9 mouse cellular contexts compared by ENCODE assay signal in genomic region chr11:45805312-45805772, GRCm38 (mm10). TPM values are rescaled to one million over a fixed set of nuclear protein-coding genes. Genes with fewer than 3 reads are reported as not detected.
DNase-seq lines count a peak whose midpoint lies in the region; ATAC-seq and TF ChIP-seq lines count a peak whose summit lies in the region.
"Had no signal": no experiment of that assay in that cellular context is flagged by ENCODE, and none has a peak within 500 bp of the region (broad histone marks: within the 10 kb centered on the region; RNA-seq: fewer than 3 reads in every experiment).

No protein-coding gene starts in this region.

- DNase-seq in G1E (ENCODE audit: low spot score), result peak; percentile 81
- peak; percentile 18 for DNase-seq in adrenal gland, adult 8-10 months
- peak; percentile 3 for DNase-seq in heart, postnatal 25 days (ENCODE audit: low spot score)
- peak; percentile 65 for DNase-seq in liver, postnatal 0 days
- no peak for DNase-seq in layer of hippocampus, postnatal 36 days
- DNase-seq in thymus, postnatal 14 days, result no peak
- DNase-seq in gastrocnemius, postnatal 36 days, result no peak

- H3K27ac ChIP-seq in liver, postnatal 0 days (ENCODE audit: low read depth), result peak overlapping the region; percentile 86
- H3K27ac ChIP-seq in forebrain, embryonic 15.5 days (replicated peaks), result no peak overlapping the region
- H3K27ac ChIP-seq: neural tube, embryonic 13.5 days had no signal

- no peak for TF ChIP-seq CTCF in G1E (IDR thresholded peaks at IDR 0.05; ENCODE audit: low read depth, low read length)
- TF ChIP-seq CTCF in liver, postnatal 0 days (IDR thresholded peaks at IDR 0.05; ENCODE audit: low read depth), result no peak

- ATAC-seq in G1E (ENCODE audit: extremely low read depth, insufficient number of reproducible peaks, low FRiP score, poor library complexity, severe bottlenecking), result peak; percentile 94
- peak; percentile 97 for ATAC-seq in liver, postnatal 0 days
- no peak for ATAC-seq in forebrain, embryonic 15.5 days (replicated peaks)

- H3K36me3 ChIP-seq in G1E (replicated peaks), result no peaks in the 10 kb centered on the region
- H3K36me3 ChIP-seq in liver, postnatal 0 days (replicated peaks; ENCODE audit: insufficient read depth, low read length), result no peaks in the 10 kb centered on the region
- no peaks in the 10 kb centered on the region for H3K36me3 ChIP-seq in forebrain, embryonic 15.5 days
- H3K36me3 ChIP-seq: neural tube, embryonic 13.5 days had no signal

- H3K4me2 ChIP-seq in liver, postnatal 0 days (ENCODE audit: low read depth, low read length), result peak overlapping the region; percentile 55; the same call in 1 of the 2 replicates
- H3K4me2 ChIP-seq in forebrain, embryonic 15.5 days (replicated peaks), result no peak overlapping the region
- H3K4me2 ChIP-seq: neural tube, embryonic 13.5 days had no signal

- 31% methylated on average over 6 of the region's 6 CpGs for WGBS in liver, postnatal 0 days (ENCODE audit: insufficient replicate concordance)
- 83% methylated on average over 6 of the region's 6 CpGs for WGBS in forebrain, embryonic 15.5 days

- no peaks in the 10 kb centered on the region for H3K9me3 ChIP-seq in G1E (replicated peaks)
- H3K9me3 ChIP-seq in liver, postnatal 0 days (ENCODE audit: low read length), result no peaks in the 10 kb centered on the region
- H3K9me3 ChIP-seq in forebrain, embryonic 15.5 days, result no peaks in the 10 kb centered on the region
- H3K9me3 ChIP-seq: neural tube, embryonic 13.5 days had no signal

- peak; percentile 100 for TF ChIP-seq EP300 in liver, postnatal 0 days (IDR thresholded peaks at IDR 0.05; ENCODE audit: low read depth)

- no peak overlapping the region for H3K9ac ChIP-seq in liver, postnatal 0 days (replicated peaks)
- no peak overlapping the region for H3K9ac ChIP-seq in forebrain, embryonic 15.5 days (replicated peaks)
- H3K9ac ChIP-seq: neural tube, embryonic 13.5 days had no signal

- intact Hi-C loops in heart, postnatal 25 days (cut with DNase I), result loop anchor here (5.0 kb wide), 1 partner anchor 72 kb away; no protein-coding TSS in a partner anchor
- intact Hi-C loops in gastrocnemius, postnatal 36 days (cut with DNase I), result no loop called here

- peaks cover 86% of the 10 kb centered on the region for H3K4me1 ChIP-seq in G1E (ENCODE audit: insufficient read depth, low read depth, low read length)
- peaks cover 66% of the 10 kb centered on the region for H3K4me1 ChIP-seq in liver, postnatal 0 days (ENCODE audit: insufficient read depth)
- no peaks in the 10 kb centered on the region for H3K4me1 ChIP-seq in forebrain, embryonic 15.5 days
- H3K4me1 ChIP-seq: neural tube, embryonic 13.5 days had no signal

- H3K4me3 ChIP-seq in G1E (ENCODE audit: low read depth, low read length), result no peak overlapping the region
- H3K4me3 ChIP-seq in liver, postnatal 0 days (ENCODE audit: low read depth, low read length), result 0 out of 2 replicates have a peak overlapping the region, but pooled peaks have one; percentile 21
- no peak overlapping the region for H3K4me3 ChIP-seq in forebrain, embryonic 15.5 days
- H3K4me3 ChIP-seq: neural tube, embryonic 13.5 days had no signal

- H3K27me3 ChIP-seq in G1E (ENCODE audit: insufficient read depth, low read length), result no peaks in the 10 kb centered on the region
- H3K27me3 ChIP-seq in liver, postnatal 0 days (ENCODE audit: insufficient read depth, low read length), result no peaks in the 10 kb centered on the region
- no peaks in the 10 kb centered on the region for H3K27me3 ChIP-seq in forebrain, embryonic 15.5 days
- H3K27me3 ChIP-seq: neural tube, embryonic 13.5 days had no signal

RNA-seq across cellular contexts. Expression of gene Clint1, which starts 46.5 kb away (rescaled TPM):
- 386 and 420 TPM in 2 replicates for total RNA-seq in G1E (2014; fragmentation: Nextera tagmentation)
- total RNA-seq in G1E (2017), result 224 and 259 TPM in 2 replicates
- 107 and 112 TPM in 2 replicates for polyA plus RNA-seq in G1E (2012)
- total RNA-seq in adrenal gland, adult 8-10 months (2022), result 10 to 100 TPM; 63.4 to 94.6 (median 74.8) TPM
- 10 to 100 TPM; 36.0 to 36.4 TPM for total RNA-seq in heart, postnatal 25 days (2021)
- polyA plus RNA-seq in liver, postnatal 0 days (2015; fragmentation: Nextera tagmentation; extraction: Ambion mirVana), result 33.6 and 37.3 TPM in 2 replicates
- 10 to 100 TPM; 50.7 to 61.0 TPM for total RNA-seq in layer of hippocampus, postnatal 36 days (2021)
- 10 to 100 TPM; 32.6 to 34.5 TPM for total RNA-seq in gastrocnemius, postnatal 36 days (2021)
- polyA plus RNA-seq in forebrain, embryonic 15.5 days (2015; fragmentation: Nextera tagmentation; extraction: Ambion mirVana), result 47.4 and 51.1 TPM in 2 replicates

Comparison
In these comparisons a context has a peak if more than half of its experiments do, and no peak if none do; other contexts are left out.
1. DNase-seq: peak in G1E (single experiment), adrenal gland, adult 8-10 months (single experiment), heart, postnatal 25 days (single experiment) and liver, postnatal 0 days (single experiment); none in layer of hippocampus, postnatal 36 days (0 of 2), thymus, postnatal 14 days (single experiment) and gastrocnemius, postnatal 36 days (0 of 2).